Mouse (Mus musculus): ENCODE data around the gene Slc6a11. TPM values are rescaled to one million over a fixed set of nuclear protein-coding genes. Genes with fewer than 3 reads are reported as not detected.

Slc6a11 gene
- polyA plus RNA-seq (2014; fragmentation: Illumina TruSeq; extraction: RNeasy Lipid Tissue Mini Kit (QIAGEN cat#74804); ENCODE audit: low read depth, low replicate concordance), result not detected

GRCm38 (mm10) chr6:114131122-114131872 is at the start of gene Slc6a11:
Gene Slc6a11, plus strand, starts transcription at chr6:114131241.

GRCm38 (mm10) chr6:114282469-114283277 is 151.6 kb downstream of the Slc6a11 start, which contains the start of gene Slc6a1:
Gene Slc6a1, plus strand, starts transcription at chr6:114282635.

Other genes with a start within 250 kb of the Slc6a11 start
- gene Atp2b2, start 88.6 kb upstream of the Slc6a11 start, polyA plus RNA-seq (2014; fragmentation: Illumina TruSeq; extraction: RNeasy Lipid Tissue Mini Kit (QIAGEN cat#74804); ENCODE audit: low read depth, low replicate concordance), result 1.5 TPM
- gene Slc6a1, start 151.4 kb downstream of the Slc6a11 start, polyA plus RNA-seq (2014; fragmentation: Illumina TruSeq; extraction: RNeasy Lipid Tissue Mini Kit (QIAGEN cat#74804); ENCODE audit: low read depth, low replicate concordance), result not detected

Data from adrenal gland, adult 10 weeks (tissue).